21 mouse cellular contexts compared by ENCODE assay signal in the genomic region with DNA sequence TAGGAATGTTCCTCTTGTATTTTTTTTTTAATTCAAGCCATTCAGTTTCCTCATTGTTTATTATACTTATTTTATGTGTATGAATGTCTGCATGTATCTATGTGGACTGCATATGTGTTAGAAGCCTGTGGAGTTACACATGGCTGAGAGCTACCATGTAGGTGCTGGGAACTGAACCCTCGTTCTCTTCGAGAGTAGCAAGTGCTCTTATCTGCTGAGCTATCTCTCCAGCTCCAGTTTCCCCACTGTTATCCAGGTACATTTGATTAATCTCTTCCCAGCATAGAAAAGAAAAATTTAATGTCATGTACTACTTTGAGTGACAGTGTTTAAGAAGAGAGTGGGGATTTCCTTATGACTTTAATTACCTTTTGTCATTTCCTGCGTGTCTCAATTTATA. TPM values are rescaled to one million over a fixed set of nuclear protein-coding genes. Genes with fewer than 3 reads are reported as not detected.
DNase-seq lines count a peak whose midpoint lies in the region; ATAC-seq and TF ChIP-seq lines count a peak whose summit lies in the region.
"Had no signal": no experiment of that assay in that cellular context is flagged by ENCODE, and none has a peak within 500 bp of the region (broad histone marks: within the 10 kb centered on the region; RNA-seq: fewer than 3 reads in every experiment).

No protein-coding gene starts in this region.

- no peak overlapping the region for H3K4me3 ChIP-seq in CH12.LX (replicated peaks in 1 of 3; ENCODE audit: low read depth in 2 of 3, low read length in 2 of 3, poor library complexity in 1 of 3)
- H3K4me3 ChIP-seq: embryonic facial prominence, embryonic 15.5 days; forebrain, embryonic 10.5 days; hindbrain, embryonic 15.5 days had no signal

- ATAC-seq in inflammation-experienced regulatory T-cells, adult 6 months, result peak; percentile 23
- ATAC-seq: forebrain, embryonic 14.5 days; Patski had no signal

- TF ChIP-seq CTCF in CH12.LX (conservative IDR thresholded peaks at IDR 0.05 in 1 of 2, IDR thresholded peaks at IDR 0.05 in 1 of 2; ENCODE audit: low read depth in 2 of 2, low read length in 2 of 2), result no peak

- dilution Hi-C loops in CH12.LX (cut with MboI; ENCODE audit: extremely low pct_ligation_motif_present, extremely low pct_unique_long_range_greater_than_20kb, low sequenced_read_pairs), result no loop called here

- H3K27me3 ChIP-seq in CH12.LX (replicated peaks), result no peaks in the 10 kb centered on the region
- H3K27me3 ChIP-seq: embryonic facial prominence, embryonic 15.5 days; hindbrain, embryonic 15.5 days; Patski had no signal

- in situ Hi-C loops in CH12.LX (cut with MboI; ENCODE audit: low pct_ligation_motif_present, low pct_unique_long_range_greater_than_20kb, low sequenced_read_pairs), result no loop called here

- intact Hi-C loops in heart, postnatal 25 days (cut with DNase I), result loop anchor here (2.0 kb wide), 1 partner anchor 31 kb away; a partner anchor contains a TSS

- H3K4me2 ChIP-seq in CH12.LX (ENCODE audit: insufficient read depth, low read depth, poor library complexity, severe bottlenecking), result peak overlapping the region; percentile 61; the same call in 1 of the 2 replicates
- H3K4me2 ChIP-seq: embryonic facial prominence, embryonic 15.5 days; hindbrain, embryonic 15.5 days had no signal

- H3K36me3 ChIP-seq in CH12.LX (replicated peaks in 1 of 2; ENCODE audit: control insufficient read depth in 1 of 2, insufficient read depth in 1 of 2, low read length in 1 of 2), result peaks cover 18 to 26% of the 10 kb centered on the region in 2 experiments

- no peak for TF ChIP-seq RAD21 in CH12.LX (IDR thresholded peaks at IDR 0.05; ENCODE audit: low read depth, low read length)

- peaks cover 5% of the 10 kb centered on the region for H3K9me3 ChIP-seq in CH12.LX (replicated peaks; ENCODE audit: low read length)
- H3K9me3 ChIP-seq: embryonic facial prominence, embryonic 15.5 days; forebrain, embryonic 10.5 days; hindbrain, embryonic 15.5 days had no signal

- TF ChIP-seq POLR2A in CH12.LX (IDR thresholded peaks at IDR 0.05; ENCODE audit: low read depth, low read length), result no peak

- H3K27ac ChIP-seq in CH12.LX (ENCODE audit: insufficient read depth, low read depth), result no peak overlapping the region
- H3K27ac ChIP-seq: embryonic facial prominence, embryonic 15.5 days; forebrain, embryonic 10.5 days; hindbrain, embryonic 15.5 days had no signal

- H3K9ac ChIP-seq in CH12.LX (ENCODE audit: insufficient read depth, low read depth), result no peak overlapping the region
- H3K9ac ChIP-seq: embryonic facial prominence, embryonic 15.5 days; hindbrain, embryonic 15.5 days had no signal

- no peak for TF ChIP-seq EP300 in CH12.LX (IDR thresholded peaks at IDR 0.05; ENCODE audit: low read length)

- DNase-seq in heart, adult 11 months, result peak; percentile 11
- DNase-seq in heart, postnatal 25 days (ENCODE audit: low spot score), result no peak
- DNase-seq in A20 (ENCODE audit: low read depth, low spot score), result peak; percentile 63
- no peak for DNase-seq in CH12.LX (ENCODE audit: extremely low read depth)
- DNase-seq in adrenal gland, postnatal 4 days (ENCODE audit: low spot score in 2 of 2), result no peak
- no peak for DNase-seq in thymus, postnatal 36 days
- DNase-seq: adrenal gland, adult 2 months; adrenal gland, postnatal 36 days; cerebellum, adult 11 months; cerebellum, adult 8-10 months; cerebellum, postnatal 14 days; embryo, embryonic 11 days; gastrocnemius, postnatal 36 days; heart, postnatal 10 days; kidney, adult 11 months had no signal

- H3K79me2 ChIP-seq in CH12.LX (replicated peaks; ENCODE audit: control insufficient read depth, extremely low read depth, insufficient read depth, poor library complexity, severe bottlenecking), result peaks cover 12% of the 10 kb centered on the region

- H3K4me1 ChIP-seq in CH12.LX (ENCODE audit: control insufficient read depth in 1 of 2, insufficient read depth in 2 of 2), result peaks cover 3 to 32% of the 10 kb centered on the region in 2 experiments; a peak in 3 of 4 replicates
- H3K4me1 ChIP-seq: embryonic facial prominence, embryonic 15.5 days; forebrain, embryonic 10.5 days; hindbrain, embryonic 15.5 days had no signal

TF ChIP-seq in CH12.LX, 34 proteins besides CTCF, POLR2A, EP300 and RAD21:
- TF ChIP-seq SIN3A (IDR thresholded peaks at IDR 0.05; ENCODE audit: low read length), result no peak
- no peak for TF ChIP-seq MAX (IDR thresholded peaks at IDR 0.05; ENCODE audit: low read length)
- TF ChIP-seq MEF2A (IDR thresholded peaks at IDR 0.05; ENCODE audit: borderline replicate concordance, low read depth, low read length), result no peak
- no peak for TF ChIP-seq HCFC1 (IDR thresholded peaks at IDR 0.05; ENCODE audit: low read depth, low read length)
- TF ChIP-seq GABPA (IDR thresholded peaks at IDR 0.05; ENCODE audit: insufficient replicate concordance, low read depth, low read length), result no peak
- no peak for TF ChIP-seq UBTF (IDR thresholded peaks at IDR 0.05; ENCODE audit: low read depth, low read length)
- no peak for TF ChIP-seq USF2 (conservative IDR thresholded peaks at IDR 0.05; ENCODE audit: low read depth, low read length)
- TF ChIP-seq JUN (IDR thresholded peaks at IDR 0.05; ENCODE audit: insufficient read depth, low read depth, low read length), result no peak
- TF ChIP-seq CHD2 (IDR thresholded peaks at IDR 0.05; ENCODE audit: low read length), result no peak
- TF ChIP-seq CHD1 (IDR thresholded peaks at IDR 0.05; ENCODE audit: low read depth, low read length), result no peak
- no peak for TF ChIP-seq ZKSCAN1 (IDR thresholded peaks at IDR 0.05; ENCODE audit: borderline replicate concordance, low read depth, low read length)
- no peak for TF ChIP-seq E2F4 (IDR thresholded peaks at IDR 0.05; ENCODE audit: insufficient replicate concordance, low read depth, low read length)
- no peak for TF ChIP-seq NRF1 (IDR thresholded peaks at IDR 0.05; ENCODE audit: low read depth, low read length)

RNA-seq across cellular contexts. Expression of a gene that starts 31.5 kb away (rescaled TPM):
- 10 to 100 TPM; 30.2 to 33.4 TPM for total RNA-seq in heart, postnatal 25 days (2021)
- total RNA-seq in CH12.LX (2012; rRNA removed) (13.3 and 14.6 TPM in 2 replicates), CH12.LX (2014; rRNA removed) (13.3 and 15.5 TPM in 2 replicates)
- polyA plus RNA-seq in CH12.LX (2012; ENCODE audit: insufficient read length, low read depth), result 15.6 and 15.7 TPM in 2 replicates
- 10 to 100 TPM; 30.0 to 32.5 (median 31.7) TPM for polyA plus RNA-seq in inflammation-experienced regulatory T-cells, adult 6 months (2017; shearing (Covaris generic))
- total RNA-seq in adrenal gland, postnatal 4 days (2021), result 10 to 100 TPM; 29.4 to 33.9 TPM

Comparison
In these comparisons a context has a peak if more than half of its experiments do, and no peak if none do; other contexts are left out.
1. DNase-seq: peak in heart, adult 11 months (single experiment) and A20 (single experiment); none in heart, postnatal 25 days (single experiment), CH12.LX (single experiment), adrenal gland, postnatal 4 days (0 of 2) and thymus, postnatal 36 days (0 of 2).